Mouse (Mus musculus) liver, embryonic 13.5 days (tissue): ENCODE results near the gene Eif2b2. TPM values are rescaled to one million over a fixed set of nuclear protein-coding genes. Genes with fewer than 3 reads are reported as not detected.

Experiments used
- ATAC-seq: fragments of 200-750 bp; cut with Nextera tagmentation; 2 replicates; pipeline ENCODE4 v1.8.0; 2017; ENCODE audit warnings: low read depth, mild to moderate bottlenecking, moderate number of reproducible peaks, moderate library complexity
- DNase-seq: peaks from one replicate; pipeline ENCODE4 v3.0.0; 2022
- H3K27ac ChIP-seq: fragments of 300-500 bp; sonication (generic); 2 replicates; pipeline ENCODE4 v1.5.1; 2015; ENCODE audit warnings: moderate library complexity, mild to moderate bottlenecking, inconsistent platforms
- H3K27me3 ChIP-seq: fragments of 300-500 bp; sonication (generic); 2 replicates; pipeline ENCODE4 v1.6.1; 2015; ENCODE audit warnings: mild to moderate bottlenecking, inconsistent platforms
- H3K36me3 ChIP-seq: fragments of 300-500 bp; sonication (generic); 2 replicates; pipeline ENCODE4 v1.6.1; 2015; ENCODE audit warnings: mild to moderate bottlenecking, inconsistent platforms
- H3K4me1 ChIP-seq: fragments of 300-500 bp; sonication (generic); replicated peaks from 2 replicates; pipeline ENCODE4 v1.6.1; 2015; ENCODE audit warnings: inconsistent platforms
- H3K4me2 ChIP-seq: fragments of 300-500 bp; sonication (generic); 2 replicates; pipeline ENCODE4 v1.6.1; 2015; ENCODE audit warnings: inconsistent platforms, mild to moderate bottlenecking, moderate library complexity
- H3K4me3 ChIP-seq: fragments of 300-500 bp; sonication (generic); replicated peaks from 2 replicates; pipeline ENCODE4 v1.5.1; 2015; ENCODE audit warnings: mild to moderate bottlenecking, inconsistent platforms
- H3K9ac ChIP-seq: fragments of 300-500 bp; sonication (generic); 2 replicates; pipeline ENCODE4 v1.6.1; 2015; ENCODE audit warnings: mild to moderate bottlenecking, inconsistent platforms
- H3K9me3 ChIP-seq: fragments of 300-500 bp; sonication (generic); replicated peaks from 2 replicates; pipeline ENCODE4 v1.6.1; 2016; ENCODE audit warnings: inconsistent platforms
- WGBS: fragments of 180-500 bp; shearing (Covaris S2); methylation state at CpG from one replicate; pipeline ENCODE4 v1.1.7; 2015; ENCODE audit not compliant: insufficient replicate concordance; 5-methylcytosine and 5-hydroxymethylcytosine counted together
- polyA plus RNA-seq: library from polyadenylated mRNA; unstranded; fragments of >200 nt; fragmentation: Nextera tagmentation; extraction: Ambion mirVana; gene quantifications from 2 replicates; pipeline ENCODE4 v1.2.1, GENCODE M21; 2015

Gene Eif2b2
- polyA plus RNA-seq, 1 experiment from 2014 or later: 49.4 TPM

- H3K4me2 ChIP-seq: no peak overlapping the region
- ATAC-seq (no peak), DNase-seq (no peak)
- H3K9ac ChIP-seq: no peak overlapping the region
- 77% methylated on average over 5 of the region's 5 CpGs for WGBS
- H3K27ac ChIP-seq: no peak overlapping the region
- H3K4me1 ChIP-seq: 0 out of 2 replicates have a peak, but pooled peaks cover 5% of the 10 kb centered on the region
- no peaks in the 10 kb centered on the region for H3K9me3 ChIP-seq
- no peaks in the 10 kb centered on the region for H3K27me3 ChIP-seq
- no peaks in the 10 kb centered on the region for H3K36me3 ChIP-seq
- no peak overlapping the region for H3K4me3 ChIP-seq
Observed at GRCm38 (mm10) chr12:85195086-85195485, 24.2 kb upstream of the Eif2b2 start.

GRCm38 (mm10) chr12:85196191-85196590 lies 23.1 kb upstream of the Eif2b2 start:
- Histone ChIP-seq H3K27ac (no peak overlapping the region), H3K9ac (no peak overlapping the region), H3K9me3 (no peaks in the 10 kb centered on the region), H3K4me1 (0 out of 2 replicates have a peak, but pooled peaks cover 5% of the 10 kb centered on the region), H3K27me3 (no peaks in the 10 kb centered on the region), H3K36me3 (no peaks in the 10 kb centered on the region), H3K4me3 (no peak overlapping the region), H3K4me2 (no peak overlapping the region)
- WGBS: 77% methylated on average over 10 of the region's 10 CpGs
- DNase-seq (no peak), ATAC-seq (no peak)

GRCm38 (mm10) chr12:85197371-85197770 lies 21.9 kb upstream of the Eif2b2 start:
- Histone ChIP-seq H3K9me3 (no peaks in the 10 kb centered on the region), H3K4me2 (no peak overlapping the region), H3K4me1 (0 out of 2 replicates have a peak, but pooled peaks cover 7% of the 10 kb centered on the region), H3K4me3 (no peak overlapping the region), H3K36me3 (no peaks in the 10 kb centered on the region), H3K27ac (no peak overlapping the region), H3K9ac (no peak overlapping the region), H3K27me3 (no peaks in the 10 kb centered on the region)
- no peak for DNase-seq
- ATAC-seq: no peak
- WGBS: 77% methylated on average over 7 of the region's 7 CpGs

GRCm38 (mm10) chr12:85197936-85198335 lies 21.3 kb upstream of the Eif2b2 start:
- Histone ChIP-seq H3K27ac (no peak overlapping the region), H3K4me3 (no peak overlapping the region), H3K9me3 (no peaks in the 10 kb centered on the region), H3K27me3 (no peaks in the 10 kb centered on the region), H3K9ac (no peak overlapping the region), H3K4me1 (0 out of 2 replicates have a peak, but pooled peaks cover 4% of the 10 kb centered on the region), H3K4me2 (no peak overlapping the region), H3K36me3 (no peaks in the 10 kb centered on the region)
- ATAC-seq: no peak
- DNase-seq: no peak
- WGBS: 64% methylated on average over 8 of the region's 8 CpGs

- ATAC-seq (no peak), DNase-seq (no peak)
- Histone ChIP-seq H3K27ac (no peak overlapping the region), H3K4me2 (no peak overlapping the region), H3K36me3 (no peaks in the 10 kb centered on the region), H3K4me1 (0 out of 2 replicates have a peak, but pooled peaks cover 4% of the 10 kb centered on the region), H3K27me3 (no peaks in the 10 kb centered on the region), H3K9ac (no peak overlapping the region), H3K4me3 (no peak overlapping the region), H3K9me3 (no peaks in the 10 kb centered on the region)
- WGBS: 36% methylated on average over 1 of the region's 1 CpGs
Observed at GRCm38 (mm10) chr12:85199954-85200353, 19.3 kb upstream of the Eif2b2 start.

GRCm38 (mm10) chr12:85200929-85201829 lies 18.1 kb upstream of the Eif2b2 start:
- DNase-seq (no peak), ATAC-seq (no peak)
- Histone ChIP-seq H3K4me2 (no peak overlapping the region), H3K9me3 (no peaks in the 10 kb centered on the region), H3K4me3 (no peak overlapping the region), H3K27ac (no peak overlapping the region), H3K9ac (no peak overlapping the region), H3K27me3 (no peaks in the 10 kb centered on the region), H3K4me1 (0 out of 2 replicates have a peak, but pooled peaks cover 4% of the 10 kb centered on the region), H3K36me3 (no peaks in the 10 kb centered on the region)
- WGBS: 44% methylated on average over 24 of the region's 24 CpGs

- Histone ChIP-seq H3K27me3 (no peaks in the 10 kb centered on the region), H3K4me3 (no peak overlapping the region), H3K4me1 (0 out of 2 replicates have a peak, but pooled peaks cover 4% of the 10 kb centered on the region), H3K9ac (no peak overlapping the region), H3K27ac (no peak overlapping the region), H3K9me3 (no peaks in the 10 kb centered on the region), H3K36me3 (no peaks in the 10 kb centered on the region), H3K4me2 (no peak overlapping the region)
- no peak for DNase-seq
- ATAC-seq: no peak
- 64% methylated on average over 2 of the region's 2 CpGs for WGBS
Observed at GRCm38 (mm10) chr12:85201830-85202147, 17.5 kb upstream of the Eif2b2 start.

- Histone ChIP-seq H3K4me1 (0 out of 2 replicates have a peak, but pooled peaks cover 4% of the 10 kb centered on the region), H3K27ac (no peak overlapping the region), H3K9me3 (no peaks in the 10 kb centered on the region), H3K27me3 (no peaks in the 10 kb centered on the region), H3K36me3 (no peaks in the 10 kb centered on the region), H3K4me2 (no peak overlapping the region), H3K9ac (no peak overlapping the region), H3K4me3 (no peak overlapping the region)
- DNase-seq: no peak
- no peak for ATAC-seq
- 85% methylated on average over 7 of the region's 7 CpGs for WGBS
Observed at GRCm38 (mm10) chr12:85202191-85202590, 17.1 kb upstream of the Eif2b2 start.

GRCm38 (mm10) chr12:85203699-85204098 lies 15.6 kb upstream of the Eif2b2 start:
- WGBS: 56% methylated on average over 5 of the region's 5 CpGs
- Histone ChIP-seq H3K4me1 (0 out of 2 replicates have a peak, but pooled peaks cover 4% of the 10 kb centered on the region), H3K36me3 (no peaks in the 10 kb centered on the region), H3K4me2 (no peak overlapping the region), H3K4me3 (no peak overlapping the region), H3K9me3 (no peaks in the 10 kb centered on the region), H3K27ac (no peak overlapping the region), H3K27me3 (no peaks in the 10 kb centered on the region), H3K9ac (no peak overlapping the region)
- DNase-seq (no peak), ATAC-seq (no peak)

- Histone ChIP-seq H3K9me3 (no peaks in the 10 kb centered on the region), H3K4me3 (no peak overlapping the region), H3K9ac (no peak overlapping the region), H3K4me1 (0 out of 2 replicates have a peak, but pooled peaks cover 4% of the 10 kb centered on the region), H3K36me3 (no peaks in the 10 kb centered on the region), H3K4me2 (no peak overlapping the region), H3K27me3 (no peaks in the 10 kb centered on the region), H3K27ac (no peak overlapping the region)
- no peak for DNase-seq
- WGBS: 39% methylated on average over 8 of the region's 8 CpGs
- ATAC-seq: no peak
Observed at GRCm38 (mm10) chr12:85204105-85204504, 15.2 kb upstream of the Eif2b2 start.

- 74% methylated on average over 10 of the region's 10 CpGs for WGBS
Observed at GRCm38 (mm10) chr12:85205425-85205824, 13.9 kb upstream of the Eif2b2 start.

More at GRCm38 (mm10) chr12:85205425-85205824, 13.9 kb upstream of the Eif2b2 start:
- Histone ChIP-seq H3K9ac (no peak overlapping the region), H3K4me2 (no peak overlapping the region), H3K4me1 (0 out of 2 replicates have a peak, but pooled peaks cover 4% of the 10 kb centered on the region), H3K9me3 (no peaks in the 10 kb centered on the region), H3K36me3 (no peaks in the 10 kb centered on the region), H3K27me3 (no peaks in the 10 kb centered on the region), H3K4me3 (no peak overlapping the region), H3K27ac (no peak overlapping the region)
- ATAC-seq: no peak
- DNase-seq: no peak
